Mouse (Mus musculus) heart, postnatal 0 days (tissue): ENCODE results near the gene Grhl3.

Source experiments
- CTCF ChIP-seq: IDR thresholded peaks from 2 replicates; pipeline ENCODE4 v1.5.1; 2016; ENCODE audit warnings: antibody characterized with exemption, control low read depth, low read depth
- EP300 ChIP-seq: IDR thresholded peaks from 2 replicates; pipeline ENCODE4 v1.6.1; 2016; ENCODE audit warnings: antibody characterized with exemption, low read depth

GRCm38 (mm10) chr4:135530270-135530669 is 43.2 kb downstream of the Grhl3 start:
- TF ChIP-seq CTCF (no peak), EP300 (no peak)
